Mouse (Mus musculus): Measurements from ENCODE around the gene Tbc1d9.

- no peak for TF ChIP-seq POLR2A (IDR thresholded peaks at IDR 0.05; ENCODE audit: borderline replicate concordance, insufficient read depth, low read length)
- TF ChIP-seq CTCF (IDR thresholded peaks at IDR 0.05; ENCODE audit: borderline replicate concordance, insufficient read depth, low read depth, low read length): no peak
Observed at GRCm38 (mm10) chr8:83140068-83140467, 25.1 kb upstream of the Tbc1d9 start.

All from cerebellum, adult 2 months (tissue).